Mouse (Mus musculus): ENCODE measurements around the gene Olfml3.

Olfml3 gene

GRCm38 (mm10) chr3:103740342-103740741 is 2.5 kb upstream of the Olfml3 start:
- DNase-seq (ENCODE audit: low read depth, low spot score): no peak

GRCm38 (mm10) chr3:103739329-103739728 is 1.5 kb upstream of the Olfml3 start, which contains the start of gene Gm10964:
Gene Gm10964, plus strand, starts transcription at chr3:103739366.
- no peak for DNase-seq (ENCODE audit: low read depth, low spot score)

DNA sequence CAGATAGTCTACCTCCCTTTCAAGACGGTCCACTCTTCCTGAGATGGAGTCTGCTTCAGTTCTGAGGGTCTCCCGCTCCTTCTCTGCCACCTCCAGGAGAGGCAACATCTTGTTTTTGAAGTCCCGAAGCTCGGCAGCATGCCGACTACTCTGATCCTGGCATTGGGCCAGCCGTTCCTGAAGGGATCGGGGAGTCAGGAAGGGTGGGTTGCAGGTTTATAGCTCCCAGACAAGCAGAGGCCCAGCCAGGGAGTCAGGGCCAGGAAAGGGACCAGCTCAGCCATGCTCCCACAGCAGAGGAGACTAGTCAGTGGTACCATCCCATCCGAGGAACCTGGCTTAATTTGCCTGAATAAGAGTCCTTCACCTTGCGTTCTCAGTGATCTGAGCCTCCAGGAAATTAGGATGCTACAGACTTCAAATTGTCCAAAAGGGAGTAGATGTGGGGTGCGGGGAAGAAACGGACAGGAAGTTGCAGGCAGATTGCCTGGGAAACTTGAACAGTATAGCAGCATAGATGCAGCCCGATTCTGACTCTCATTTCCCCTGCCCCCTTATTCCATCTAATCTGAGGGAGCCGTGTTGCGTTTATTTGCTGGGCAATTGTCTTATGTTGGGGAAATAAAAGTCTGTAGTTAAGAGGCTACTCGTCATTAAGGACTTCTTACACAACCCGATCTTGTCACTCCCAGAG is 593 bp downstream of the Olfml3 start:
- DNase-seq (ENCODE audit: low read depth, low spot score): no peak

DNA sequence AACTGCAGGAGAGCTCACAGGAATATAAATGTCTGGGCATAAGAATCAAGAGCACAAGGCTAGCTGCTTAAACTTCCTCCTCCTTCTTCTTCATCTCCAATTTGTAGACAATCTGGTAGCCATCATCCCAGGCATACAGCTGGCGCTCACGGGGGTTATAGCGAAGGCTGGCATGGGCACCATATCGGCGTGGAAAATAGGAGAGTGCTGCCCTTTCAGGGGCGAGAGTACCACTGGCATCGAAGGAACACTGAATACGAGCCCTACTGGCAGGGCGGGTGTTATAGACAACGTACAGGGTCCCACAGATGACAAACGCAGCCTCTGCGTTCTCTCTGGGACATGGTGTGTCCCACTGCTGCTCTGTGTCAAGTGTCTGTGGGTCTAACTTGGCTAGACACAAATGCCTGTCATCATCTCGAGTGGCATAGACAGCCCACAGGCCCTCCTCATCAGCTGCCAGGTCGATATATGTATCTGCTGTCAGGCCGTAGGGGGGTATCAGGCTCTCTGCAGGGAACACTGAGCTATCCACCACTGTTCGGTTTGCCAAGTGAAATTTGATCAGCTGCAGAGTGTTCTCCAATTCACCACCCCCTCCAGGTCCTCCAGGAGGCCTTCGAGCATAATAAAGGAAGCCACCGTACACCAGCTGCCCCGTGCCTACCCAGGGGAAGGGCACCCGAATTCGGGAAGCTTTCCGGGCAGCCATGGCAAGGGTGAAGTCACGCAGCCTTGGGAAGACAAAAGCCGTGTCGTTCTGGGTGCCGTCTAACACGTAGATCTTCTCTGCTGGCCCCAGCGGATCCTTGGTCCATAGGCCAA is 1.8 kb downstream of the Olfml3 start:
- DNase-seq (ENCODE audit: low read depth, low spot score): no peak

DNA sequence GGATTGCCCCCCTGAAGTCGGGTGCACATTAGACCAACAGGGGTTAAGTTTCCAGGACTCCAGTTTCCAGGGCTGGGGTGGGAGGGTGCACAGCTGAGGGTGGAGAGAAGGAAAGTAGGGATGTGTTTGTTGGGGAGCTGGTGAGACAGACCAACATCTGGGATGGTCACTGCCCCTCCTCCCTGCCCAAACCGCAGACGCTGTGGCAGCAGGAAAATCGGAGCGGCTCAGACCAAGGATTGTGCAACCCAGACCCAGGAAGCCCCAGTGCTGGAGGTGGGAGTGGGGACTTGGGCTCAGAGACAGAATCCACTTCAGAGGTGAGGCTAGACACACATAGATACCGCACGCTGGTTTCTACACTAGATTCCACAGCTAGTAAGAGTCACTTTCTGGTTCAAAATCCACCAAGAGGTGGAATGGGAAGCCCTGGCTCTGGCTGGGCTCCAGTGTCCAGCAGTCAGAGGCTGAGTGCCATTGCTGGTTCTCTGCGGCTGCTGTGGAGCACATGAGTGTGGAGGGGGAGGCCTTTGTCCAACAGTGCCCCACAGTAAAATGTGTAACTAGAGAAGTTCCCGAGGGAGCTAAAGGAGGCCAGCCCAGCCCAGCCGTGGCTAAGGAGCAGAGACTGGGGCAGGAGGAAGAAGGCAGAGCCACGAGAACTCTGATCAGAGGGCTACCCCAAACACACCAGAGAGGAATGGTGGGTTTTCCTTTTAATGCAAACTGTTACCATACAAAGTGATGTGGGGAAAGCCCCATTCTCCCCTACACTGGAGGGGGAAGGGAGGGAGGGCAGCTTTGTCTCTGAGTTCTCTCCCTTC is 2.9 kb downstream of the Olfml3 start:
- DNase-seq (ENCODE audit: low read depth, low spot score): no peak

DNA sequence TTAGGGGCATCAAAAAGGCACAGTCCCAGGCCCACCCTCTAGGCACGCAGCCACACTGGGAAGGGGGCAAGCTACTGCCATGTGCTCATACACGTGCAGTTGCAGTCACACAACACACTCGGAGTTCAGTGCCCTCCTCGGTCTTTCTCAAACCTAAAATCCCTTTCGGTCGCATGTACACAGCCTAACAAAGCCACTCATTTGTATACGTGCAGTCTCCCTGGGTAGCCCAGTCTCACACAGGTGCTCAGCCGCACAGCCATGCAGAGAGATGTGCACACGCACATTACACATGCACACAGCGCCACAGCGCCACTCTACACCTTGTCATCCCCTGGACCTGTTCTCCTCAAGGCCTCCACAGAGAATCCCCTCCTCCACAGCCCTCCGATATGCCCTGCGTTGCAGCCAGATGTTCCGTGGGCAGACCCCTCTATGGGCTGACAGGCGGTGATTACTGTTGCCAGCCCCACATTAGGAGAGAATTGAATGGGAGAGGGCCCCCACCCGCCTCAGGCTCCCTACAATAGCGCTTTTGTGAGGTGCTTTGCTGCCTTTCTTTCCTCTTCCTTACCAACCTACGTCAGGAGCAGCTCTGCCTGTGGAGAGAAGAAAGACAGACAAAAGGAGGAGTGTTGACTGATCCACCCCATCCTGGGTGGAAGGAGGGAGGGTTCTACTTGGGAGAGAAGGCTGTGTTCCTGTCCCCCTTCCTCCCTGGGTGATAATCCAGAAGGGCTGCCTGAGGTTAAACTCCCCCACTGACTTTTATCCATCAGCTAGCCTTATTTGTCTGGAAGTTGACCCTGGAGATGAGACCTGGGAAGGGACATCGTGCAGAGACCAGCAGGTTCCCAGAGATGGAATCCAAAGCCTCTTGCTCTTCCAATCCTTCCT is 3.8 kb downstream of the Olfml3 start:
- peak; percentile 19 for DNase-seq (ENCODE audit: low read depth, low spot score)

GRCm38 (mm10) chr3:103733176-103733575 is 4.6 kb downstream of the Olfml3 start:
- no peak for DNase-seq (ENCODE audit: low read depth, low spot score)

DNA sequence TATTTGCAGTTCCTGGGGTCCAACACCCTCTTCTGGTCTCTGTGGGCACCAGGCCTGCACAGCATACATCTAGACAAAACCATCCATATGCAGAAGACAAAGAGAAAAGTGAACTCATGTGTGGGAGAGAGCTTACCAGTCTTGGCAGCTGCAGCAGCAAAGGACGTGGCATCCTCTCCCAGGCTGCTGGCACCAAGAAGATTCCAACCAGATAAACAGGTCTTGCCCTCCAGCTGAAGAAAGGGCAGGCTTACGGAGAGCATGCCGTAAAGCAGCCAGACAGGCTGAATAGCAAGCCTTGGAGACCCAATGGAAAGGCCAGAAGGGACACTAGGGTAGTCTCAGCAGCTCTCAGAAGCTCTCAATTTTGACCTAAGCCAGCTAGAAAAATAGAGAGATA is 5.7 kb downstream of the Olfml3 start:
- DNase-seq (ENCODE audit: low read depth, low spot score): no peak

DNA sequence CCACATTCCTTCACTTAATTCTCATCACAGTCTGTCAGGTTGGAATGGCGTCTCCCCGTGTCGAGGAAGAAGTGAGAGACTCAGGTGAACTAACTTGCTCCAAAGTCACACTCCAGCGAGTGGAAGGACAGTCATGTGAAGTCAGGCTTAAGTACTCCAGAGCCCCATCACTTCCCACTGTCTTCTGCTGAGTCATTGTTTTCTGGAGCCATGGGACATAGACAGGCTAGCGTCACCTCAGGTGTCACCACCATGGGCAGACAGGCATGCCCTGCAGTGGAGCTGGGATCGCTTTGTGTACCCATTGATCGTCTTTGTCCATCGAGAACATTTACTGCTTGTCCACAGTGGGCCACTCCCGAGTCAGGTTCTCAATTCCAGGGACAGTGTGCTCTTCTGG is 8.0 kb downstream of the Olfml3 start:
- no peak for DNase-seq (ENCODE audit: low read depth, low spot score)

DNA sequence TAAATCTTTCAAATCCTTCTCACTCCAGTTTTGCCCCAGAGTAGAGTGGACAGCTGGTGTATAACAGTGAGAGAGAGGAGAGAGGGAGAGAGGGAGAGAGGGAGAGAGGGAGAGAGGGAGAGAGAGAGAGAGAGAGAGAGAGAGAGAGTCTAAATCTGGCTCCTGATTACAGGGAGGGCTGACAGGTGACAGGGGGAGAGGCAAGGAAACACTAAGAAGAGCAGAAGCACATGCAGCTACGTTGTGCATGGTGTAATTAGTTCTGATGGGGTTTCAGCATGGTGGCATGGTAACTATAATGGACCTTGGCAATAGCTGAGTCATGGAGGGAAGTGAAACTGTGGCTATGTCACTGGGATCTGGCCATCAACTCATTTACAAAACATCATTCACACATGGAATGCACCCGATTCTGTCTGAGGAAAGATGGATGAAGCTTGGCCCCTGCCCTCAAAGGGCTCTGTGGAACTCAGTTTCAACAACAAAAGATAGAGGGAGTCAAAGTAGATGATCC is 9.9 kb downstream of the Olfml3 start:
- no peak for DNase-seq (ENCODE audit: low read depth, low spot score)

DNA sequence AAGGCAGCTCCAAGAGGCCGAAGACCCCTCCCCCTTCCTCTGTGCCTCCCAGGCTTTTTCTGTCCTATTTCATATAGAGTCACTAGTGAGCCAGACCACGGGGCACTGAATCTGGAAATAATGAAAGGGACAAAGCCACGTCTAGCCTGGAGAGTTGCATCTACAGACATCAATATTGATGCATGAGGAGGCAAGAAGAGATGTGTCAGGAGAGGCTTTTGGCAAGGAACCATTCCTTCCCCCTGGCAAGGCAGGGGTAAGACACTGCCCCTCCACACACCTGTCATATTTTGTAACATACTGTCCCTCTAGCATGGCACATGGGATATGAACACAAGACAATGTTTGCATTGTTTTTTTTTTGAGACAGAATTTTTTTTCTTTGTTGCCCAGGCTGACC is 11.2 kb downstream of the Olfml3 start:
- no peak for DNase-seq (ENCODE audit: low read depth, low spot score)

DNA sequence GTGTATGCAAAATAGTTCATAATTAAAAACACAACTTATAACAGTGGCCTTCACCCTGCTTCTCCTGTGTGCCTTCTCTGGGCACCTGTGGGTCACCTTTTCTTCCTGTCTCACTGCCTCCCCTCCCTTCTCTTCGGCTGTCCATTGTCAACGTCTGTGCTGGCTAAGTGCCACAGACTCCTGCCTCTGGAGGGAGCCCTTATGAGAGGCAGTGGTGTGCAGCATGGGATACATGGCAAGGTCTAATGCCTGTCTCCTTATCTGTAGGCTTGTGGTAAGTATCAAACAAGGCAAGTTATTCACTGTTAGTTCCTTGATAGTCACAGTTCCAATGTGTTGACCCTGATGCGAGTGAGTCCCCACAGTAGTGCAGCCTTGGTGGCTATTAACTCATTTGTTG is 13.7 kb downstream of the Olfml3 start:
- DNase-seq (ENCODE audit: low read depth, low spot score): no peak

GRCm38 (mm10) chr3:103718728-103719127 is 19.1 kb downstream of the Olfml3 start:
- no peak for DNase-seq (ENCODE audit: low read depth, low spot score)

- DNase-seq (ENCODE audit: low read depth, low spot score): no peak
These were observed 20.7 kb downstream of the Olfml3 start for GRCm38 (mm10) chr3:103716774-103717760.

DNA sequence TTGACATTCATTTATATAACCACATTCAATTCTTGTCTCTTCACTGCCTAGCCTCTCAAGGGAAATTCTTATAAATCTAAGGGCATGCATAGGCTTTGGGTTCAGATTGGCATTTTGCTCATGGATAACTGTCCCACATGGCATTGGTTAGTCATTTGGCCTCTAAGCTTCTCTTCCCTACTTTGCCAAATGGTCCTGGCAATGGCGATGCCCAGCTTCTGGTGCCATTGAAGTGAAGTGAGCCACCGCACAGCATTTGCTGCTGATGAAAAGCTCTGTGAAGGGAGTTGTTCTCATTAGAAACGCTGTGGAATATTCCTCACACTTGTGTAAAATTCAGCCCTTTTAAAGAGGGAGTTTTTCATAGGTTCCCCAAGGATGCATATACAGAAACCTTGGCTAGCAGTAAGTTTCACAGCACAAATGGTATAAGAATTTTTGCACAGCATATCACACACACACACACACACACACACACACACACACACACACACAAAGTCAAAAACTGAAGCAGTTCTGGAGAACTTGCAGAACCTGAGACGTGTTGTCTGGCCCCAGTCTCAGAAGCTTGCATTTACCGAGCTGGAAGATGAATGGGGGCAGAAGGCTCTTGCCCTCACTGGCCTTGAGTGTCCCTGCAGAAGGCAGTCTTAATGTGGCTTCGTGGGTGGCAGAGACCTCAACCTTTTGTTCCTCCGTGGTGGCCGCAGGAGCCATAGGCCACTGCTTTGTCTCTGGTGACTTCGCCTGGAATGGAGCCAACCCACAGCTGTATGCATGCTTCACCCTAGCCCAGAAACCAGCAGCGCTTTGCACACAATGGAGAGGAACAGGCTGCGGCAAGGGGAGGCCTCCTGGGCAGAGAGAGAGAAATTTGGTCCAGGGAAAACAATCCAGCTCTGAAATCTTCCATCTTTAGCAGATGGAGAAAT is 21.8 kb downstream of the Olfml3 start:
- DNase-seq (ENCODE audit: low read depth, low spot score): no peak

- no peak for DNase-seq (ENCODE audit: low read depth, low spot score)
These were observed 22.9 kb downstream of the Olfml3 start for GRCm38 (mm10) chr3:103714942-103715341.

GRCm38 (mm10) chr3:103714236-103714875 is 23.4 kb downstream of the Olfml3 start:
- peak; percentile 32 for DNase-seq (ENCODE audit: low read depth, low spot score)

DNA sequence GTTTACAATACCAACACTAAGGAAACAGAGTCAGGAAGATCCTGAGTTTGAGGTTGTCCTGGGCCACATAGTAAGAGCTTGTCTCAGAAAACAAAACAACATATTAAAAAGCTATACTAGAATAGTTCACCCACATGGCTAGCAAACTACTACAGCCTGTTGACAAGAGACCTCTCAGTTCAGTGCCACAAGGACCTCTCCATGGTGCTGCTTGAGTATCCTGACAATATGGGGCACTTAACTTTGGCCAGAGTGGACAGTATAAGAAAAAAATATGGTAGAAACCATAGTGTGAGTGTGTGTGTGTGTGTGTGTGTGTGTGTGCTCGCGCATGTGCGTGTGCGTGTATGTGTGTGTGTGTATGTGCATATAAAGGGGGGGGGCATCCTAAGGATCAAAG is 25.6 kb downstream of the Olfml3 start:
- no peak for DNase-seq (ENCODE audit: low read depth, low spot score)

Measured in ES-CJ7 (cell line).